9 mouse cellular contexts compared by ENCODE assay signal in the genomic region with DNA sequence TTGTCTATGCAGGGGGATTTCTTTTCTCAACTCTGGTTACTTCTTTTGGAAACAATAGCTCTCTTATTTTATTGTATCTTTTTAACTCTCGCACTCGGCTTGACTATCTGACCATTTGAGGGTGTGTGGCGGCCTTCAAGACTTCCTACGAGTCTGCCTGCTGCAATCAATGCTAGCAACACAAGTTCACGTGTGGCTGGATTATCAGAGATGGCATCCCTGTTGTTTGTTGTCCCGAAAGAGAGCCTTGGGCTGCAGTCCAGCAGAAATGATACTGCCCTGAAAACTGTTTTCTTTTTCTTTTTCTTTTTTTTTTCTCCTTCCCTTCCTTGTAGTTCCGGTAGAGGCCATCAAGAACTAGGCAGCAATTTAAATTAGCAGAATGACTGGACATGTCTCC. TPM values are rescaled to one million over a fixed set of nuclear protein-coding genes. Genes with fewer than 3 reads are reported as not detected.
DNase-seq lines count a peak whose midpoint lies in the region; ATAC-seq and TF ChIP-seq lines count a peak whose summit lies in the region.
"Had no signal": no experiment of that assay in that cellular context is flagged by ENCODE, and none has a peak within 500 bp of the region (broad histone marks: within the 10 kb centered on the region; RNA-seq: fewer than 3 reads in every experiment).

No protein-coding gene starts in this region.

- no peak for TF ChIP-seq CTCF in hindbrain, postnatal 0 days (IDR thresholded peaks at IDR 0.05; ENCODE audit: low read depth)
- no peak for TF ChIP-seq CTCF in liver, postnatal 0 days (IDR thresholded peaks at IDR 0.05; ENCODE audit: low read depth)

- H3K4me2 ChIP-seq in heart, embryonic 12.5 days = peak overlapping the region; percentile 85
- H3K4me2 ChIP-seq in embryonic facial prominence, embryonic 13.5 days = peak overlapping the region; percentile 89
- peak overlapping the region; percentile 97 for H3K4me2 ChIP-seq in hindbrain, postnatal 0 days (ENCODE audit: low read depth, low read length)
- H3K4me2 ChIP-seq in liver, postnatal 0 days (ENCODE audit: low read depth, low read length) = peak overlapping the region; percentile 77

- DNase-seq in heart, postnatal 25 days (ENCODE audit: low spot score) = no peak
- DNase-seq in hindbrain, postnatal 0 days (ENCODE audit: low spot score) = no peak
- DNase-seq in liver, postnatal 0 days = no peak
- DNase-seq in adrenal gland, postnatal 36 days = no peak
- DNase-seq in spleen, postnatal 10 days (ENCODE audit: low spot score in 2 of 2) = no peak

- 37% methylated on average over 7 of the region's 7 CpGs for whole genome bisulfite sequencing in heart, embryonic 12.5 days
- 56% methylated on average over 7 of the region's 7 CpGs for WGBS in embryonic facial prominence, embryonic 13.5 days
- 21% methylated on average over 7 of the region's 7 CpGs for WGBS in hindbrain, postnatal 0 days
- 54% methylated on average over 7 of the region's 7 CpGs for WGBS in liver, postnatal 0 days (ENCODE audit: insufficient replicate concordance)

- H3K9me3 ChIP-seq in heart, embryonic 12.5 days (replicated peaks) = no peaks in the 10 kb centered on the region
- H3K9me3 ChIP-seq in embryonic facial prominence, embryonic 13.5 days = no peaks in the 10 kb centered on the region
- H3K9me3 ChIP-seq in hindbrain, postnatal 0 days (ENCODE audit: low read length) = no peaks in the 10 kb centered on the region
- no peaks in the 10 kb centered on the region for H3K9me3 ChIP-seq in liver, postnatal 0 days (ENCODE audit: low read length)

- no peak for ATAC-seq in heart, embryonic 12.5 days (ENCODE audit: insufficient number of reproducible peaks, low FRiP score)
- ATAC-seq in embryonic facial prominence, embryonic 13.5 days (ENCODE audit: insufficient number of reproducible peaks, insufficient read depth, low FRiP score, low TSS enrichment, low read depth) = no peak
- ATAC-seq in hindbrain, postnatal 0 days = no peak
- no peak for ATAC-seq in liver, postnatal 0 days
- ATAC-seq in granulocyte monocyte progenitor cell, adult 5-6 weeks (replicated peaks; ENCODE audit: poor library complexity, severe bottlenecking) = no peak

- H3K4me1 ChIP-seq in heart, embryonic 12.5 days (replicated peaks) = peaks cover 17% of the 10 kb centered on the region
- peaks cover 48% of the 10 kb centered on the region for H3K4me1 ChIP-seq in embryonic facial prominence, embryonic 13.5 days
- no peaks in the 10 kb centered on the region for H3K4me1 ChIP-seq in hindbrain, postnatal 0 days (ENCODE audit: insufficient read depth, low read length)
- peaks cover 2% of the 10 kb centered on the region; the same call in 1 of the 2 replicates for H3K4me1 ChIP-seq in liver, postnatal 0 days (ENCODE audit: insufficient read depth)

- TF ChIP-seq EP300 in liver, postnatal 0 days (IDR thresholded peaks at IDR 0.05; ENCODE audit: low read depth) = no peak

- no peak overlapping the region for H3K27ac ChIP-seq in heart, embryonic 12.5 days (ENCODE audit: poor library complexity, severe bottlenecking)
- H3K27ac ChIP-seq in embryonic facial prominence, embryonic 13.5 days = peak overlapping the region; percentile 22; the same call in 1 of the 2 replicates
- H3K27ac ChIP-seq in hindbrain, postnatal 0 days = no peak overlapping the region
- peak overlapping the region; percentile 11; the same call in 1 of the 2 replicates for H3K27ac ChIP-seq in liver, postnatal 0 days (ENCODE audit: low read depth)

- intact Hi-C loops in heart, postnatal 25 days (cut with DNase I) = no loop called here

- H3K27me3 ChIP-seq in heart, embryonic 12.5 days (replicated peaks) = no peaks in the 10 kb centered on the region
- H3K27me3 ChIP-seq in embryonic facial prominence, embryonic 13.5 days = peaks cover 4% of the 10 kb centered on the region; the same call in 1 of the 2 replicates
- no peaks in the 10 kb centered on the region for H3K27me3 ChIP-seq in hindbrain, postnatal 0 days (ENCODE audit: insufficient read depth, low read length)
- peaks cover 11% of the 10 kb centered on the region; the same call in 1 of the 2 replicates for H3K27me3 ChIP-seq in liver, postnatal 0 days (ENCODE audit: insufficient read depth, low read length)

- H3K9ac ChIP-seq in heart, embryonic 12.5 days = no peak overlapping the region; the same call in 1 of the 2 replicates
- H3K9ac ChIP-seq in embryonic facial prominence, embryonic 13.5 days = peak overlapping the region; percentile 91
- peak overlapping the region; percentile 69; the same call in 1 of the 2 replicates for H3K9ac ChIP-seq in hindbrain, postnatal 0 days (replicated peaks; ENCODE audit: low read length)
- H3K9ac ChIP-seq in liver, postnatal 0 days (replicated peaks) = no peak overlapping the region

- H3K4me3 ChIP-seq in heart, embryonic 12.5 days = peak overlapping the region; percentile 66
- peak overlapping the region; percentile 74 for H3K4me3 ChIP-seq in embryonic facial prominence, embryonic 13.5 days
- peak overlapping the region; percentile 73 for H3K4me3 ChIP-seq in hindbrain, postnatal 0 days (ENCODE audit: low read length)
- H3K4me3 ChIP-seq in liver, postnatal 0 days (ENCODE audit: low read depth, low read length) = peak overlapping the region; percentile 58

- H3K36me3 ChIP-seq in heart, embryonic 12.5 days = no peaks in the 10 kb centered on the region
- no peaks in the 10 kb centered on the region for H3K36me3 ChIP-seq in embryonic facial prominence, embryonic 13.5 days
- no peaks in the 10 kb centered on the region for H3K36me3 ChIP-seq in hindbrain, postnatal 0 days (ENCODE audit: insufficient read depth, low read length)
- no peaks in the 10 kb centered on the region for H3K36me3 ChIP-seq in liver, postnatal 0 days (replicated peaks; ENCODE audit: insufficient read depth, low read length)

RNA-seq across cellular contexts. Expression of a gene that starts 2.6 kb away (rescaled TPM):
- polyA plus RNA-seq in heart, embryonic 12.5 days (2016; fragmentation: Nextera tagmentation; extraction: Ambion mirVana) = 5.6 and 5.8 TPM in 2 replicates
- 10 to 100 TPM; 12.8 to 14.4 TPM for total RNA-seq in heart, postnatal 25 days (2021)
- 10.2 and 12.3 TPM in 2 replicates for polyA plus RNA-seq in embryonic facial prominence, embryonic 13.5 days (2015; fragmentation: Nextera tagmentation; extraction: Ambion mirVana)
- total RNA-seq in hindbrain, postnatal 0 days (2014; rRNA removed) = 40.2 and 47.0 TPM in 2 replicates
- polyA plus RNA-seq in hindbrain, postnatal 0 days (2015; fragmentation: Nextera tagmentation; extraction: Ambion mirVana) = 29.0 and 31.4 TPM in 2 replicates
- polyA plus RNA-seq in liver, postnatal 0 days (2015; fragmentation: Nextera tagmentation; extraction: Ambion mirVana) = 1.3 and 1.5 TPM in 2 replicates
- total RNA-seq in granulocyte monocyte progenitor cell, adult 5-6 weeks (2014; fragmentation: Nextera tagmentation) = not detected in 2 replicates
- not detected in 2 replicates for total RNA-seq in granulocyte monocyte progenitor cell, adult 5-6 weeks (2017)
- total RNA-seq in adrenal gland, postnatal 36 days (2021) = 10 to 100 TPM; 39.5 to 51.4 TPM

RNA-seq across cellular contexts. Expression of a gene that starts 47.9 kb away (rescaled TPM):
- not detected in 2 replicates for polyA plus RNA-seq in heart, embryonic 12.5 days (2016; fragmentation: Nextera tagmentation; extraction: Ambion mirVana)
- total RNA-seq in heart, postnatal 25 days (2021) = not detected
- not detected in 2 replicates for polyA plus RNA-seq in embryonic facial prominence, embryonic 13.5 days (2015; fragmentation: Nextera tagmentation; extraction: Ambion mirVana)
- not detected in 2 replicates for total RNA-seq in hindbrain, postnatal 0 days (2014; rRNA removed)
- polyA plus RNA-seq in hindbrain, postnatal 0 days (2015; fragmentation: Nextera tagmentation; extraction: Ambion mirVana) = not detected in 2 replicates
- polyA plus RNA-seq in liver, postnatal 0 days (2015; fragmentation: Nextera tagmentation; extraction: Ambion mirVana) = not detected in 2 replicates
- not detected in 2 replicates for total RNA-seq in granulocyte monocyte progenitor cell, adult 5-6 weeks (2014; fragmentation: Nextera tagmentation)
- total RNA-seq in granulocyte monocyte progenitor cell, adult 5-6 weeks (2017) = not detected in 2 replicates
- total RNA-seq in adrenal gland, postnatal 36 days (2021) = not detected
- polyA plus RNA-seq: brain, embryonic 14.5 days had no signal

Comparison
In these comparisons a context has a peak if more than half of its experiments do, and no peak if none do; other contexts are left out.
1. H3K27ac ChIP-seq: peak in embryonic facial prominence, embryonic 13.5 days (single experiment) and liver, postnatal 0 days (single experiment); none in heart, embryonic 12.5 days (single experiment) and hindbrain, postnatal 0 days (single experiment).
2. H3K9ac ChIP-seq: peak in embryonic facial prominence, embryonic 13.5 days (single experiment) and hindbrain, postnatal 0 days (single experiment); none in heart, embryonic 12.5 days (single experiment) and liver, postnatal 0 days (single experiment).
3. RNA of a gene that starts 2.6 kb away (total RNA-seq): 39.5 to 51.4 TPM in adrenal gland, postnatal 36 days, 40.2 to 47.0 TPM in hindbrain, postnatal 0 days and 12.8 to 14.4 TPM in heart, postnatal 25 days; not detected in granulocyte monocyte progenitor cell, adult 5-6 weeks; every median in the first group is over 10 times any median in the second.
4. Peak in every context shown above with its lines, with median percentiles within 50 percentile points of each other: H3K4me2 ChIP-seq and H3K4me3 ChIP-seq.